Mouse (Mus musculus) stomach, postnatal 0 days (tissue): ENCODE data around the gene Paf1. TPM values are rescaled to one million over a fixed set of nuclear protein-coding genes. Genes with fewer than 3 reads are reported as not detected.

Experiments
- ATAC-seq: fragments of 200-750 bp; cut with Nextera tagmentation; 2 replicates; pipeline ENCODE4 v1.8.0; 2017; ENCODE audit not compliant: low FRiP score, low TSS enrichment
- DNase-seq: peaks from one replicate; pipeline ENCODE4 v3.0.0-alpha.2; 2016; ENCODE audit warnings: low spot score
- H3K27ac ChIP-seq: fragments of 300-500 bp; sonication (generic); replicated peaks from 2 replicates; pipeline ENCODE4 v1.5.1; 2014; ENCODE audit warnings: mild to moderate bottlenecking, control low read depth
- H3K27me3 ChIP-seq: fragments of 300-500 bp; sonication (generic); 2 replicates; pipeline ENCODE4 v1.6.1; 2014; ENCODE audit warnings: low read length; ENCODE audit not compliant: control insufficient read depth, insufficient read depth
- H3K36me3 ChIP-seq: fragments of 300-500 bp; sonication (generic); 2 replicates; pipeline ENCODE4 v1.6.1; 2014; ENCODE audit warnings: low read length, mixed read lengths; ENCODE audit not compliant: control insufficient read depth, insufficient read depth
- H3K4me1 ChIP-seq: fragments of 300-500 bp; sonication (generic); replicated peaks from 2 replicates; pipeline ENCODE4 v1.6.1; 2014; ENCODE audit warnings: antibody characterized with exemption; ENCODE audit not compliant: control insufficient read depth, insufficient read depth
- H3K4me2 ChIP-seq: fragments of 300-500 bp; sonication (generic); replicated peaks from 2 replicates; pipeline ENCODE4 v1.6.1; 2014; ENCODE audit warnings: low read depth, mild to moderate bottlenecking, control low read depth, moderate library complexity
- H3K4me3 ChIP-seq: fragments of 300-500 bp; sonication (generic); 2 replicates; pipeline ENCODE4 v1.5.1; 2014; ENCODE audit warnings: low read depth, low read length, control low read depth
- H3K9ac ChIP-seq: fragments of 300-500 bp; sonication (generic); 2 replicates; pipeline ENCODE4 v1.6.1; 2014; ENCODE audit warnings: mild to moderate bottlenecking, low read length, control low read depth, mixed read lengths
- H3K9me3 ChIP-seq: fragments of 300-500 bp; sonication (generic); 2 replicates; pipeline ENCODE4 v1.6.1; 2016; ENCODE audit warnings: low read length; ENCODE audit not compliant: control insufficient read depth
- CTCF ChIP-seq: IDR thresholded peaks from 2 replicates; pipeline ENCODE4 v1.5.1; 2016; ENCODE audit warnings: antibody characterized with exemption, low read depth, mild to moderate bottlenecking, moderate library complexity
- EP300 ChIP-seq: optimal IDR thresholded peaks from 2 replicates; pipeline ENCODE3; 2016; ENCODE audit warnings: antibody characterized with exemption
- WGBS: fragments of 180-500 bp; shearing (Covaris S2); extraction: QIAGEN DNeasy Blood & Tissue Kit; methylation state at CpG from one replicate; pipeline ENCODE4 v1.1.7; 2014; 5-methylcytosine and 5-hydroxymethylcytosine counted together
- polyA plus RNA-seq: library from polyadenylated mRNA; unstranded; fragments of >200 nt; fragmentation: Nextera tagmentation; extraction: Ambion mirVana; gene quantifications from 2 replicates; pipeline ENCODE4 v1.2.1, GENCODE M21; 2015

The Paf1 gene
- polyA plus RNA-seq, 1 experiment from 2014 or later = 35.9 TPM

DNA sequence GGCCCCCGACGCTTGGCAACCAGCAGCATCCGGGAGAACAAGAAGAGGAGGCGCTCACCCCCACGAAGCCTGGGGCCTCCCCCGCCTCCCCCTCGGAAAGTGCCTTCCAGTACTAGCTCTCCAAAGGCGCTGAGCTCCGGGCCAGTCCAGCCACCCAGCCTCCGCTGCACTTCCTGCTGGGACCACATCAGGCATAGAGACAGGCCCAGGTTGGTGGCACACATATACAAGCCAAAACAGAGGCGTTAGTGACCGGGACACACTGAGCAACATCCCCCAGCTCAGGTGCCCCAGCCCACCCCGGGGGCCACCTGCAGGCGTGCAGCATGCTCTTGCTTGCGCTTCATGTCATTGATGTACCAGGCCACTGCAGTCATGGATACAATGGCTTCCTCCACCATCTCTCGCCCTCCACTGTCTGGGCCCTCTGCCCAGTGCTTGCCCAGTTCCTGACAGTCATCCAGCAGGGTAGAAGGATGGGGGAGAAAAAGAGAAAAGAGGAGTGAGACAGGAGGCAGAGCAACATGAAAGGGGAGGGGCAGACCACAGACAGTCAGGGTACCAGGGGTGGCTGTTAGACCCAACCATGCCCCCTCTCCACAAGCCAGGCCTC, 25.0 kb upstream of the Paf1 start:
- Histone ChIP-seq H3K9me3 (no peaks in the 10 kb centered on the region), H3K4me1 (no peaks in the 10 kb centered on the region), H3K36me3 (peaks cover 15% of the 10 kb centered on the region; the same call in 1 of the 2 replicates), H3K4me3 (no peak overlapping the region), H3K9ac (no peak overlapping the region), H3K4me2 (no peak overlapping the region), H3K27ac (no peak overlapping the region), H3K27me3 (no peaks in the 10 kb centered on the region)
- no peak for ATAC-seq
- no peak for DNase-seq
- 90% methylated on average over 16 of the region's 16 CpGs for WGBS
- no peak for TF ChIP-seq CTCF
- TF ChIP-seq EP300 = no peak

- Histone ChIP-seq H3K9ac (no peak overlapping the region), H3K27me3 (no peaks in the 10 kb centered on the region), H3K9me3 (no peaks in the 10 kb centered on the region), H3K36me3 (peaks cover 15% of the 10 kb centered on the region; the same call in 1 of the 2 replicates), H3K4me1 (no peaks in the 10 kb centered on the region), H3K27ac (no peak overlapping the region), H3K4me2 (no peak overlapping the region), H3K4me3 (no peak overlapping the region)
- 90% methylated on average over 16 of the region's 16 CpGs for WGBS
- DNase-seq = no peak
- ATAC-seq = no peak
- TF ChIP-seq CTCF (no peak), EP300 (no peak)
Observed at GRCm38 (mm10) chr7:28368276-28368920, 24.4 kb upstream of the Paf1 start.

- no peaks in the 10 kb centered on the region for H3K4me1 ChIP-seq
- no peak overlapping the region for H3K27ac ChIP-seq
- H3K9me3 ChIP-seq = no peaks in the 10 kb centered on the region
- WGBS = 90% methylated on average over 14 of the region's 14 CpGs
- H3K36me3 ChIP-seq = peaks cover 6% of the 10 kb centered on the region; the same call in 1 of the 2 replicates
- no peak for DNase-seq
- no peak for ATAC-seq
- H3K4me3 ChIP-seq = peak overlapping the region; percentile 82
- TF ChIP-seq EP300 (no peak), CTCF (no peak)
- H3K9ac ChIP-seq = peak overlapping the region; percentile 94; the same call in 1 of the 2 replicates
- H3K4me2 ChIP-seq = peak overlapping the region; percentile 92
- no peaks in the 10 kb centered on the region for H3K27me3 ChIP-seq
Observed at GRCm38 (mm10) chr7:28370051-28370450, 22.7 kb upstream of the Paf1 start.

- TF ChIP-seq CTCF (no peak), EP300 (no peak)
- 5% methylated on average over 11 of the region's 11 CpGs for WGBS
- H3K9ac ChIP-seq = peak overlapping the region; percentile 94
- H3K9me3 ChIP-seq = no peaks in the 10 kb centered on the region
- peak overlapping the region; percentile 92 for H3K4me2 ChIP-seq
- H3K36me3 ChIP-seq = peaks cover 4% of the 10 kb centered on the region; the same call in 1 of the 2 replicates
- H3K4me3 ChIP-seq = peak overlapping the region; percentile 82
- no peaks in the 10 kb centered on the region for H3K27me3 ChIP-seq
- DNase-seq (peak; percentile 77), ATAC-seq (no peak)
- H3K27ac ChIP-seq = peak overlapping the region; percentile 93
- H3K4me1 ChIP-seq = no peaks in the 10 kb centered on the region
Observed at GRCm38 (mm10) chr7:28370977-28371513, 21.7 kb upstream of the Paf1 start.

- Histone ChIP-seq H3K27ac (peak overlapping the region; percentile 93), H3K27me3 (no peaks in the 10 kb centered on the region), H3K4me2 (peak overlapping the region; percentile 92), H3K4me3 (peak overlapping the region; percentile 82), H3K9ac (peak overlapping the region; percentile 94), H3K9me3 (no peaks in the 10 kb centered on the region), H3K36me3 (peaks cover 4% of the 10 kb centered on the region; the same call in 1 of the 2 replicates), H3K4me1 (no peaks in the 10 kb centered on the region)
- no peak for TF ChIP-seq CTCF
- no peak for TF ChIP-seq EP300
- WGBS = 1% methylated on average over 32 of the region's 43 CpGs
- DNase-seq (peak; percentile 63), ATAC-seq (no peak)
Observed at GRCm38 (mm10) chr7:28371514-28371989, 21.2 kb upstream of the Paf1 start.
